Mouse (Mus musculus) layer of hippocampus, adult 11-12 months (tissue): ENCODE results near the gene Serinc3.

Experiments used
- DNase-seq: peaks from one replicate; pipeline ENCODE4 v3.0.0; 2022; ENCODE audit warnings: low spot score

Serinc3 gene

DNA sequence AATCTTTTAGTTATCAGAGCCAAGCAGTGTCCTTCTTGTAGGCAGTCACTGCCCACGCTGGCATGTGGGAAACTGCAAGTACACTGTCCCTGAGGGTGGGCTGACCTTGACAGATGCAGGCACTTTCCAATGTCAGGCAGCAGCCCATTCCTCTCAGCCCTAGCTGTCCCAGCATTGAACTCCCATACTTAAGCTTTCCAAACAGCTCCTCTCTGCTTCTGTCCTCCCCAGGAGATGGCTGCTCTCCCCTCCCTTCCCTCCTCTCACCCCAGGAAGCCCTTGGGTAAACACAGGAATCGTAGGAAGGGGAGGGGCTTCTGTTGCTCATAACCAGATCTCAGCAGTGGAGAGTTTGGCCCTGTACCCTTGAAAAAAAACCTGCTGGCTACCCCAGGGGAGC is 49.8 kb downstream of the Serinc3 start:
- DNase-seq = no peak

DNA sequence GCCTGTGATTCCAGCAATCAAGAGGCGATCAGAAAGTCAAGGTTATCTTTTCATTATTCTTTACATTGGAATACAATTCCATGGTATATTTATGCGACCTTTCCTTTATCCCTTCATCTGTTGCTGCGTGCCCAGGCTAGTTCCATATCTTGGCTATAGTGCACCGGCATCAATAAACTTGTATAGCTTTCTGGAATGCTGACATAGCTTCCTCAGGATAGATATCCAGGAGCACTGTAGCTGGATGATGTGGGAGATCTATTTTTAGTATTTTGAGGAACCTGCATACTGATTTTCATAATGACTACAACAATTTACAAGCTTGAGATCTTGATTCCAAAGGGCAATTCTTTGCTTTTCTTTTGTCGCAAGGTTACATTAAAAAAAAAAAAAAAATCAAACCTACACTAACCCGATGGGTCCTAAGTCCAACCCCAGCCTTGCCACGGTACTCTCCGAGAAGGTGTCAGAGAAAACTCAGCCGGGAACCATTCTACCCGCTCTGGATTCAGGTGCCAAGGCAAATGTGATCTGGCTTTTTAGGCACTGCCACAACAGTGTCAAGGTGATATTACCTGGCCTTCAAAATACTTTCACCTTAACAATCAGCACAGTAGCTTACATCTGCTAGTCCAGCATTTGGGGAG is 51.2 kb downstream of the Serinc3 start:
- DNase-seq = no peak

GRCm38 (mm10) chr2:163592084-163592483 is 52.8 kb downstream of the Serinc3 start:
- DNase-seq = no peak

GRCm38 (mm10) chr2:163590996-163591395 is 53.9 kb downstream of the Serinc3 start:
- DNase-seq = no peak

DNA sequence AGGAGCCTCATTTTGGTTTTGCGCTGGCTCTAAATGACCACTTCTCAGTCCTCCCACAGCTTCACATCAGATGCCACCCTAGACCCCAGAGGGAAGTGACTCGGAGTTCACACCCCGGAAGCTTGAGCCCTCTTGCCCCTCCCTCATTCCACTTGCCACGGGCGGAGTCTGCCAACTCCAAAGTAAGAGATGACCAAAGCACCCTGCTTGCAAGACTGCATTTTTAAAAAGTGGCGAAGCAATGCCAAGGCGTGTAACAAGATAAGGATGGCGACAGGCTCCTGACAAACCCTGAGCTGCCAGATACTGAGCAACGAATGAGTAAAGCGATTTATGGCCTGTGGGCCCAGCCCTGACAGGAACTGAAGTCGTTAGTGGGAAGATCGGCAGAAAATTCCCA is 54.7 kb downstream of the Serinc3 start:
- no peak for DNase-seq

DNA sequence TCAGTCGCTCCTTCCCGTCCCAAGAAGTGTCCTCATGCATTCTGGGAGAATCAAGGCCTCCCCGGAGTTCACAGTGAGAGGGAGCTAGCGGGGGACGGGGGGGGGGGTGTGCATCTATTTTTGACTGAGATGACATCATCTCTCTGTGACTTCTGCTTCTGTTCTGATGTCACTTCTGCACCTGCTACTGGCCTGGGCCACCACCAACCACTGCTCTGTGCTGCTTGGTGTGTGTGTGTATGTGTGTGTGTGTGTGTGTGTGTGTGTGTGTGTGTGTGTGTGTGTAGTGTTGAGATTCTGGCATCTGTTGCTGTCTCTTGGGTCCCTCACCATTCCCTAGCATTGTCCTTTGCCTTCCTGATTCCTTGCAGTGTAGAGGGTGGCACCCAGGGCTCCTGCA is 57.4 kb downstream of the Serinc3 start:
- DNase-seq = no peak

DNA sequence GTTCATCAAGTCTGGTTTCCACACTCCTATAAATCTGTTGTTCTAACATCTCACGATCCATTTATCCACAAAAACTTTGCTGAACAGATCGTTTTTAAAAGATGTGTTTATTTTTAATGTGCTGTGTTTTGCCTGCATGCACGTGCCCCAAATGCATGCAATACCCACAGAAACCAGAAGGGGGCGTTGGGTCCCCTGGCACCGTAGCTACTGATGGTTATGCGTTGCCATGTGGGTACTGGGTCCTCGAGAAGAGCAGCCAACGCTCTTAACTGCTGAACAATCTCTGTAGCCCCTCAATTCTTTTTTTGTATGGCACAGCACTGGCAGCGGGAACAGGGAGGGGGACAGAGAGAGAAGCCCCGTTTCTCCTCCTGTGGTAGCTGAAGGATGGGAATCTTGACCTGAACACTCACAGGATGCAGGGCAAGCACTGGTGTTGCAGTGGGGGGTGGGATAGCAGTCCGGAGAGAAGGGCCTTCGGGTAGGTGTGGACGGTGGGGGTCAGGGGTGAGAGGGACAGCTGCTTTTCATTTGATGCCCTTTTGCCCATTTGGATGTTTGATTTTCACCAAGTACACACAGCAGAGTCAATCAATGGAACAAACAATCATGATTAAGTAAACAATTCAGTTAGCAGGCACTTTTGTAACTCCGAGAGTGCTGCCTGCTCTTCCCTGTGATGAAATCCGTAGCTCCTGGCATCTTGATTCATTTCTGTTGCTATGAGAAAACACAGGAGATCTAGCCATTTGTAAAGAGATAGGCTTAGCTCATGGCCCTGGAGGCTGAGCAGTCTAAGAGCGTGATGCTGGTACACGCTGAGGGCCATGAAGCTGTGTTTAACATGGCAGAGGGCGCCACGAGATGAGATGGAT is 58.3 kb downstream of the Serinc3 start:
- no peak for DNase-seq

GRCm38 (mm10) chr2:163584088-163584426 is 60.9 kb downstream of the Serinc3 start:
- DNase-seq = no peak

DNA sequence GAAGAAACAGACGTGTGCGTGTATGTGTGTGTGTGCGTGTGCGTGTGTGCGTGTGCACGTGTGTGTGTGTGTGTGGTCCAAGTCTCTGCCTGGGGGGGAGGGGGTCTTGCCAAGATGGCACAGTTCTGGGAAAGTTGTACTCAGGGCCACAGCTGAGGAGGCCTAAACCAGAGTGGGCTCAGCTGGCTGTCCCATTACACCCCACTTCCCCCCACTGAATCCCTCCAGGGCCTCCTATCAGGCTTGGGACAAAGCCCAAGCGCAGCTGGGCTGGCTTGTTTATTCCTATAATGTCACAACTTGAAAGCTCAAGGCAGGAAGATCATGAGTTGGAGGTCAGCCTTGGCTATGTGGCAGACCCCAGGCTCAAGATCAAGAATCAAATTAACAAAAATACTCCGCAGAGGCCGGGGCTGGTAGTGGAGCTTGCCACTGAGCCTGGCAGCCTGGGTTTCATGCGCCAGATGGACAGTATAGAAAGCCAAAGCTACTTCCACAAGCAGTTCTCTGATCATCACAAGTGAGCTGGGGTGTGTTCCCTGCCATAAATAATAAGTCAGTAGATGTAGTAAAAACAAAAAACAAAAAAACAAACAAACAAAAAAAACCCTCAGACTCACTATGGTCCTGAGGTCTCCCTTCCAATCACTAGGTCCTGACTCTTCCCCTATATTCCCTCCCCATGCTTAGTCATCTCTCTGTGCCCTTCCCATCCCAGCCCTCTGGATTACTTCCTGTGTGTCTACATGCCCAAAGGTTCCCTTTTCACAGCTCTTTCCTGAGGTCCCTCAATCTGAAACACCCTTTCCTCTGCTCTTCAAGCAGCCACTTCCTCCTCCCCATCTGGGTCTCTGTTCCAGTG is 61.5 kb downstream of the Serinc3 start:
- no peak for DNase-seq

DNA sequence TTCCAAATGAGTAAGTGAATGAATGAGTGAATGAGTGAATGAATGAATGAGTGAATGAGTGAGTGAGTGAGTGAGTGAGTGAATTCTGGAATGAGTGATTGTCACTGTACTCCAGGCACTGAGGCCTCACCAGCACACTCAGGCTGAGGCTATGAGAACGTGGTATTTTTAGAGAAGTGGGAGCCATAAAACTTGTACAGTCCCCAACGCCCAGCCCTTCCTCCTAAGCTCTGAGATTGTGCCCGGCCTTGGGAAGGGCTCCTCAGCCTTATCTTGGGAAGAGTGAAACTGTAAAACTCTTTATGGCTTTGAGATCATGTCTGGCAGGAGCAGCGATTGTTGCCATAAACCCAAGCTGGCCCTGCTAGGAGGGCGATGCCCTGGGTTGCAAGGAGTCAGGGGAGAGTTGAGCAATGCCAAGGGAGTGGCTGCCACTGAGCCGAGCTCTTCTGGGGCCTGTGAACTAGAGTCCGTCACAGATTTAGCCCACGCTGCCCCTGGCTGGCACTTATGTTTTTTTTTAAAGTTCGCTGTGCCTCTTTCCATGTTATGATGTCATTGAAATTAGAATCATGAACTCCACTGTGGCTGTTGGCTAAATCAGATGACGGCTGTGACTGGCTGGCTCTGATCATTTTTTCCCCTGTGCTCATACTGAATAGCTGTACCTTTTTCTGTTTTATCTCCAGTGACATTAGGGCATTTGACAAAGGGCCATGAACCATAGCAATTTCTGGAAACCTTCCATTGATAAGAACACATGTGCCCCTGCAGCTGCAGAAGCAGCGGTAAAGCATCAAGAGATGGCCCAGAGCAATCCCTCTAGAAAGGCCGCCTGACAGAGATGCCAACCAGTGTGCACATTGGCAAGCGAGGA is 64.6 kb downstream of the Serinc3 start:
- no peak for DNase-seq

- no peak for DNase-seq
Observed at GRCm38 (mm10) chr2:163577986-163578385, 66.9 kb downstream of the Serinc3 start.

GRCm38 (mm10) chr2:163575248-163575647 is 69.7 kb downstream of the Serinc3 start:
- no peak for DNase-seq

DNA sequence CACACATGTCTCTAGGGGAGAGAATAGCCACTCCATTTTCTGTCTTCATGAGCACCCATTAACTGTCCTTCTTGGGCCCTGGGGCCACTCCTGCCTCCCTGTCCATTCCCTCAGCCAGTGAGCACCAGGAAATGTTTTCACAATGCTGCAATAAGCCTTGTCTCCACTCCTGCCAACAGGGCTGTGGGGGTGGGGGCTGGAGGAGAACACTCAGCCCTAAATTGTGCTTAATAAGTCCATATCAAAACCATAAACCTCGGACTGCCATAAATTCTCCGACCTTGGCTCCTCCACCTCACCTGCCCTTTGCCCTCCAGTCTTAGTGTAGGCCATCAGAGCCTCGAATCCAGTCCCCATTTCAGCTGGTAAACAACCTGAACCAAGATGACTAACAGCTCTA is 70.6 kb downstream of the Serinc3 start:
- no peak for DNase-seq
